In the genomic region with DNA sequence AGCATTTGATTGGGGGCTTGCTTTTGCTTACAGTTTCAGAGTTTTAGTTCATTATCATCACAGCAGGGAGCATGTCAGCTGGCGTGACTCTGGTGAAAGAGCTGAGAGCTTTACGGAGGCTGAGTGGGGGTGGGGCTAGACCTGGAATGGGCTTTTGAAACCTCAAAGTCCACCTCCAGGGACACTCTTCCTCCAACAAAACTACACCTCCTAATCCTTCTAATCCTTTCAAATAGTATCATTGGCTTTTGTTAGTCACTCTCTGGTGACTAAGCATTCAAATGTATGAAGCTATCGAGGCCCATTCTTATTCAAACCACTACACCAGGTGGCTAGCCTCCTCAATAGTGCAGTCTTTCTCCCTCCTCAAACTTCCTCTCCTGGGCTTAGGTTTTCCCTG, we compare ENCODE assay signal across 27 mouse cellular contexts. TPM values are rescaled to one million over a fixed set of nuclear protein-coding genes. Genes with fewer than 3 reads are reported as not detected.
A peak's percentile ranks its signal among the peaks of the same experiment; 100 is the strongest.
DNase-seq lines count a peak whose midpoint lies in the region; ATAC-seq lines count a peak whose summit lies in the region.
"Had no signal": no experiment of that assay in that cellular context is flagged by ENCODE, and none has a peak within 500 bp of the region (broad histone marks: within the 10 kb centered on the region; RNA-seq: fewer than 3 reads in every experiment).

No protein-coding gene starts in this region.

- no peaks in the 10 kb centered on the region for H3K27me3 ChIP-seq in intestine, embryonic 14.5 days (replicated peaks; ENCODE audit: control insufficient read depth, insufficient read depth, low read length)
- H3K27me3 ChIP-seq in intestine, embryonic 16.5 days (replicated peaks; ENCODE audit: control insufficient read depth, insufficient read depth, low read length): no peaks in the 10 kb centered on the region
- H3K27me3 ChIP-seq in intestine, embryonic 15.5 days (replicated peaks): no peaks in the 10 kb centered on the region
- no peaks in the 10 kb centered on the region for H3K27me3 ChIP-seq in stomach, embryonic 16.5 days (ENCODE audit: control insufficient read depth, insufficient read depth, low read length)
- H3K27me3 ChIP-seq: embryonic facial prominence, embryonic 13.5 days; heart, embryonic 15.5 days had no signal

- no peak overlapping the region for H3K9ac ChIP-seq in intestine, embryonic 14.5 days (ENCODE audit: low read length)
- H3K9ac ChIP-seq in intestine, embryonic 16.5 days (ENCODE audit: low read depth, low read length): no peak overlapping the region
- H3K9ac ChIP-seq in ES-E14 (ENCODE audit: insufficient read depth, low read depth, low read length, poor library complexity, severe bottlenecking): no peak overlapping the region
- no peak overlapping the region for H3K9ac ChIP-seq in intestine, embryonic 15.5 days
- H3K9ac ChIP-seq in stomach, embryonic 16.5 days (ENCODE audit: low read length): no peak overlapping the region
- H3K9ac ChIP-seq: embryonic facial prominence, embryonic 13.5 days; heart, embryonic 15.5 days; hindbrain, embryonic 13.5 days had no signal

- H3K4me2 ChIP-seq in intestine, embryonic 14.5 days (ENCODE audit: low read length): no peak overlapping the region
- H3K4me2 ChIP-seq in intestine, embryonic 16.5 days (ENCODE audit: low read depth, low read length): no peak overlapping the region
- H3K4me2 ChIP-seq in intestine, embryonic 15.5 days (replicated peaks): no peak overlapping the region
- H3K4me2 ChIP-seq in stomach, embryonic 16.5 days (ENCODE audit: low read depth, low read length): no peak overlapping the region
- H3K4me2 ChIP-seq: embryonic facial prominence, embryonic 13.5 days; heart, embryonic 11.5 days; heart, embryonic 15.5 days; hindbrain, embryonic 13.5 days had no signal

- peak overlapping the region; percentile 79 for H3K27ac ChIP-seq in intestine, embryonic 14.5 days (ENCODE audit: low read depth)
- no peak overlapping the region; the same call in 1 of the 2 replicates for H3K27ac ChIP-seq in intestine, embryonic 16.5 days (ENCODE audit: low read length)
- peak overlapping the region; percentile 93 for H3K27ac ChIP-seq in ES-E14 (ENCODE audit: insufficient read depth, low read depth, low read length, poor library complexity, severe bottlenecking)
- peak overlapping the region; percentile 87 for H3K27ac ChIP-seq in intestine, embryonic 15.5 days
- peak overlapping the region; percentile 78; the same call in 1 of the 2 replicates for H3K27ac ChIP-seq in stomach, embryonic 16.5 days (ENCODE audit: low read length)
- H3K27ac ChIP-seq: embryonic facial prominence, embryonic 13.5 days; heart, embryonic 15.5 days; hindbrain, embryonic 13.5 days; hindbrain, postnatal 0 days had no signal

- ATAC-seq in intestine, embryonic 14.5 days (replicated peaks; ENCODE audit: low FRiP score, low TSS enrichment, low read depth): no peak
- ATAC-seq in intestine, embryonic 16.5 days: no peak
- no peak for ATAC-seq in intestine, embryonic 15.5 days
- no peak for ATAC-seq in stomach, embryonic 16.5 days (ENCODE audit: insufficient read depth, low FRiP score)
- ATAC-seq: forebrain, embryonic 14.5 days; Patski had no signal

- peaks cover 20% of the 10 kb centered on the region for H3K4me1 ChIP-seq in intestine, embryonic 14.5 days (replicated peaks; ENCODE audit: control insufficient read depth, insufficient read depth, low read length)
- H3K4me1 ChIP-seq in intestine, embryonic 16.5 days (ENCODE audit: control insufficient read depth, insufficient read depth, low read length): peaks cover 26% of the 10 kb centered on the region
- H3K4me1 ChIP-seq in ES-E14 (ENCODE audit: control insufficient read depth in 2 of 2, insufficient read depth in 2 of 2, low read length in 2 of 2, poor library complexity in 1 of 2): peaks cover 12 to 18% of the 10 kb centered on the region in 2 experiments
- H3K4me1 ChIP-seq in intestine, embryonic 15.5 days (replicated peaks): peaks cover 23% of the 10 kb centered on the region
- peaks cover 15% of the 10 kb centered on the region for H3K4me1 ChIP-seq in stomach, embryonic 16.5 days (ENCODE audit: control insufficient read depth, insufficient read depth, low read length)
- H3K4me1 ChIP-seq: heart, embryonic 15.5 days; hindbrain, embryonic 13.5 days had no signal

- WGBS in intestine, embryonic 14.5 days: 71% methylated on average over 3 of the region's 3 CpGs
- 76% methylated on average over 3 of the region's 3 CpGs for WGBS in intestine, embryonic 16.5 days
- 72% methylated on average over 3 of the region's 3 CpGs for WGBS in intestine, embryonic 15.5 days
- WGBS in stomach, embryonic 16.5 days: 63% methylated on average over 3 of the region's 3 CpGs

- H3K36me3 ChIP-seq in intestine, embryonic 14.5 days (ENCODE audit: control insufficient read depth, insufficient read depth, low read length): no peaks in the 10 kb centered on the region
- no peaks in the 10 kb centered on the region for H3K36me3 ChIP-seq in intestine, embryonic 16.5 days (ENCODE audit: control insufficient read depth, insufficient read depth, low read length)
- no peaks in the 10 kb centered on the region for H3K36me3 ChIP-seq in ES-E14 (ENCODE audit: control insufficient read depth, insufficient read depth, low read length, poor library complexity, severe bottlenecking)
- H3K36me3 ChIP-seq in intestine, embryonic 15.5 days: no peaks in the 10 kb centered on the region
- H3K36me3 ChIP-seq in stomach, embryonic 16.5 days (ENCODE audit: control insufficient read depth, insufficient read depth, low read length): no peaks in the 10 kb centered on the region
- H3K36me3 ChIP-seq: embryonic facial prominence, embryonic 13.5 days; heart, embryonic 15.5 days; hindbrain, embryonic 13.5 days had no signal

- in situ Hi-C loops in ES-E14 (cut with MboI; ENCODE audit: low sequenced_read_pairs in 2 of 2, unreplicated experiment in 2 of 2): loop anchor here in 1 of 2 experiments (25.0 kb wide), 1 partner anchor 260 kb away; no protein-coding TSS in a partner anchor

- no peaks in the 10 kb centered on the region; the same call in 1 of the 2 replicates for H3K9me3 ChIP-seq in intestine, embryonic 14.5 days (ENCODE audit: control insufficient read depth, low read length)
- no peaks in the 10 kb centered on the region for H3K9me3 ChIP-seq in intestine, embryonic 16.5 days (ENCODE audit: control insufficient read depth, low read length)
- H3K9me3 ChIP-seq in ES-E14 (ENCODE audit: control insufficient read depth, insufficient read depth, low read depth, low read length): no peaks in the 10 kb centered on the region
- no peaks in the 10 kb centered on the region for H3K9me3 ChIP-seq in intestine, embryonic 15.5 days
- no peaks in the 10 kb centered on the region for H3K9me3 ChIP-seq in stomach, embryonic 16.5 days (replicated peaks; ENCODE audit: control insufficient read depth, low read length)
- H3K9me3 ChIP-seq: embryonic facial prominence, embryonic 13.5 days; heart, embryonic 15.5 days had no signal

- DNase-seq in intestine, embryonic 14.5 days (ENCODE audit: low spot score): no peak
- peak; percentile 95 for DNase-seq in ES-E14 (ENCODE audit: low read depth, low spot score)
- DNase-seq in layer of hippocampus, adult 11-12 months (ENCODE audit: low spot score): no peak
- DNase-seq in adrenal gland, adult 2 months: no peak
- DNase-seq in urinary bladder, adult 18-20 months (ENCODE audit: low spot score in 2 of 2): no peak
- DNase-seq: adrenal gland, postnatal 14 days; cerebellum, adult 11-12 months; cerebellum, adult 9-10 months; cerebellum, postnatal 25 days; gastrocnemius, postnatal 10 days; heart, adult 18-20 months; heart, postnatal 14 days; kidney, adult 11 months had no signal

- no peak overlapping the region for H3K4me3 ChIP-seq in intestine, embryonic 14.5 days (ENCODE audit: low read depth, low read length)
- H3K4me3 ChIP-seq in intestine, embryonic 16.5 days (ENCODE audit: low read length): no peak overlapping the region
- H3K4me3 ChIP-seq in ES-E14 (ENCODE audit: insufficient read depth in 1 of 2, low read depth in 1 of 2, low read length in 2 of 2, poor library complexity in 1 of 2, severe bottlenecking in 1 of 2): no peak overlapping the region
- no peak overlapping the region for H3K4me3 ChIP-seq in intestine, embryonic 15.5 days (replicated peaks)
- no peak overlapping the region for H3K4me3 ChIP-seq in stomach, embryonic 16.5 days (replicated peaks; ENCODE audit: low read length)
- H3K4me3 ChIP-seq: embryonic facial prominence, embryonic 13.5 days; heart, embryonic 15.5 days; hindbrain, embryonic 13.5 days had no signal

RNA-seq across cellular contexts. Expression of a gene that starts 1.8 kb away (rescaled TPM):
- polyA plus RNA-seq in intestine, embryonic 14.5 days (2014; fragmentation: Nextera tagmentation; extraction: Ambion mirVana): 7.9 TPM in 2 replicates
- polyA plus RNA-seq in intestine, embryonic 16.5 days (2015; fragmentation: Nextera tagmentation; extraction: Ambion mirVana): 111 and 159 TPM in 2 replicates
- 6.2 and 8.3 TPM in 2 replicates for total RNA-seq in ES-E14 (2012; rRNA removed)
- polyA plus RNA-seq in intestine, embryonic 15.5 days (2015; fragmentation: Nextera tagmentation; extraction: Ambion mirVana): 37.4 and 51.1 TPM in 2 replicates
- polyA plus RNA-seq in stomach, embryonic 16.5 days (2015; fragmentation: Nextera tagmentation; extraction: Ambion mirVana): 8.0 and 11.3 TPM in 2 replicates
- total RNA-seq in adrenal gland, adult 2 months (2021): 10 to 100 TPM in 1 of 2 experiments, 1 to 10 TPM in 1; 1.1 to 75.2 TPM
- 15.4 and 35.0 TPM in 2 replicates for polyA plus RNA-seq in adrenal gland, adult 2 months (2012; rRNA removed)
- total RNA-seq: CH12.LX; gastrocnemius, postnatal 10 days; heart, adult 18-20 months; heart, postnatal 14 days; hematopoietic stem cell, adult 5-6 weeks; hindbrain, postnatal 0 days had no signal
- polyA plus RNA-seq: C2C12; embryonic facial prominence, embryonic 13.5 days; forebrain, embryonic 14.5 days; heart, embryonic 11.5 days; heart, embryonic 15.5 days; hindbrain, embryonic 13.5 days; hindbrain, postnatal 0 days; Patski had no signal

RNA-seq across cellular contexts. Expression of a gene that starts 20.4 kb away (rescaled TPM):
- 0.24 and 0.34 TPM in 2 replicates for polyA plus RNA-seq in intestine, embryonic 14.5 days (2014; fragmentation: Nextera tagmentation; extraction: Ambion mirVana)
- 0.31 and 0.37 TPM in 2 replicates for polyA plus RNA-seq in intestine, embryonic 16.5 days (2015; fragmentation: Nextera tagmentation; extraction: Ambion mirVana)
- total RNA-seq in ES-E14 (2012; rRNA removed): 0.32 TPM in 1 of 2 replicates, not detected in the other
- 0.21 and 0.28 TPM in 2 replicates for polyA plus RNA-seq in intestine, embryonic 15.5 days (2015; fragmentation: Nextera tagmentation; extraction: Ambion mirVana)
- not detected in 2 replicates for polyA plus RNA-seq in stomach, embryonic 16.5 days (2015; fragmentation: Nextera tagmentation; extraction: Ambion mirVana)
- not detected for total RNA-seq in adrenal gland, adult 2 months (2021)
- polyA plus RNA-seq in adrenal gland, adult 2 months (2012; rRNA removed): not detected in 2 replicates
- total RNA-seq: adrenal gland, postnatal 14 days; CH12.LX; gastrocnemius, postnatal 10 days; gastrocnemius, postnatal 4 days; heart, adult 18-20 months; heart, postnatal 14 days; hematopoietic stem cell, adult 5-6 weeks; hindbrain, postnatal 0 days had no signal
- polyA plus RNA-seq: C2C12; embryonic facial prominence, embryonic 13.5 days; forebrain, embryonic 14.5 days; heart, embryonic 11.5 days; heart, embryonic 15.5 days; hindbrain, embryonic 13.5 days; hindbrain, postnatal 0 days; Patski had no signal

RNA-seq across cellular contexts. Expression of a gene that starts 23.6 kb away (rescaled TPM):
- polyA plus RNA-seq in intestine, embryonic 14.5 days (2014; fragmentation: Nextera tagmentation; extraction: Ambion mirVana): 29.7 and 32.4 TPM in 2 replicates
- 25.6 and 29.4 TPM in 2 replicates for polyA plus RNA-seq in intestine, embryonic 16.5 days (2015; fragmentation: Nextera tagmentation; extraction: Ambion mirVana)
- total RNA-seq in ES-E14 (2012; rRNA removed): 25.7 and 29.1 TPM in 2 replicates
- polyA plus RNA-seq in intestine, embryonic 15.5 days (2015; fragmentation: Nextera tagmentation; extraction: Ambion mirVana): 29.0 and 29.5 TPM in 2 replicates
- polyA plus RNA-seq in stomach, embryonic 16.5 days (2015; fragmentation: Nextera tagmentation; extraction: Ambion mirVana): 23.8 and 27.5 TPM in 2 replicates
- 10 to 100 TPM; 12.8 to 21.4 TPM for total RNA-seq in adrenal gland, adult 2 months (2021)
- 14.2 and 17.1 TPM in 2 replicates for polyA plus RNA-seq in adrenal gland, adult 2 months (2012; rRNA removed)

RNA-seq across cellular contexts. Expression of a gene that starts 35.7 kb away (rescaled TPM):
- polyA plus RNA-seq in intestine, embryonic 14.5 days (2014; fragmentation: Nextera tagmentation; extraction: Ambion mirVana): 0.07 TPM in 1 of 2 replicates, not detected in the other
- polyA plus RNA-seq in intestine, embryonic 16.5 days (2015; fragmentation: Nextera tagmentation; extraction: Ambion mirVana): 0.05 and 0.11 TPM in 2 replicates
- 0.67 and 1.1 TPM in 2 replicates for total RNA-seq in ES-E14 (2012; rRNA removed)
- 0.05 and 0.06 TPM in 2 replicates for polyA plus RNA-seq in intestine, embryonic 15.5 days (2015; fragmentation: Nextera tagmentation; extraction: Ambion mirVana)
- polyA plus RNA-seq in stomach, embryonic 16.5 days (2015; fragmentation: Nextera tagmentation; extraction: Ambion mirVana): not detected in 2 replicates
- total RNA-seq in adrenal gland, adult 2 months (2021): under 1 TPM in 1 of 2 experiments, not detected in 1; 0.10 TPM
- polyA plus RNA-seq in adrenal gland, adult 2 months (2012; rRNA removed): 0.04 and 0.26 TPM in 2 replicates
- total RNA-seq: adrenal gland, postnatal 14 days; heart, adult 18-20 months had no signal

RNA-seq across cellular contexts. Expression of a gene that starts 45.2 kb away (rescaled TPM):
- 15.4 and 20.8 TPM in 2 replicates for polyA plus RNA-seq in intestine, embryonic 14.5 days (2014; fragmentation: Nextera tagmentation; extraction: Ambion mirVana)
- 40.6 and 41.9 TPM in 2 replicates for polyA plus RNA-seq in intestine, embryonic 16.5 days (2015; fragmentation: Nextera tagmentation; extraction: Ambion mirVana)
- total RNA-seq in ES-E14 (2012; rRNA removed): not detected in 2 replicates
- polyA plus RNA-seq in intestine, embryonic 15.5 days (2015; fragmentation: Nextera tagmentation; extraction: Ambion mirVana): 33.2 and 37.9 TPM in 2 replicates
- 3.7 and 4.2 TPM in 2 replicates for polyA plus RNA-seq in stomach, embryonic 16.5 days (2015; fragmentation: Nextera tagmentation; extraction: Ambion mirVana)
- not detected for total RNA-seq in adrenal gland, adult 2 months (2021)
- polyA plus RNA-seq in adrenal gland, adult 2 months (2012; rRNA removed): not detected in 2 replicates
- total RNA-seq: adrenal gland, postnatal 14 days; CH12.LX; gastrocnemius, postnatal 10 days; gastrocnemius, postnatal 4 days; heart, adult 18-20 months; heart, postnatal 14 days; hematopoietic stem cell, adult 5-6 weeks; hindbrain, postnatal 0 days had no signal
- polyA plus RNA-seq: C2C12; embryonic facial prominence, embryonic 13.5 days; forebrain, embryonic 14.5 days; heart, embryonic 11.5 days; heart, embryonic 15.5 days; hindbrain, embryonic 13.5 days; hindbrain, postnatal 0 days; Patski had no signal
